Mouse (Mus musculus): Measurements from ENCODE around the gene Slc26a11.
"Not testable (repeated sequence)": the region's sequence is repeated elsewhere in the genome, so short reads cannot be mapped to it uniquely, and the experiment has no call there.

Gene Slc26a11

DNA sequence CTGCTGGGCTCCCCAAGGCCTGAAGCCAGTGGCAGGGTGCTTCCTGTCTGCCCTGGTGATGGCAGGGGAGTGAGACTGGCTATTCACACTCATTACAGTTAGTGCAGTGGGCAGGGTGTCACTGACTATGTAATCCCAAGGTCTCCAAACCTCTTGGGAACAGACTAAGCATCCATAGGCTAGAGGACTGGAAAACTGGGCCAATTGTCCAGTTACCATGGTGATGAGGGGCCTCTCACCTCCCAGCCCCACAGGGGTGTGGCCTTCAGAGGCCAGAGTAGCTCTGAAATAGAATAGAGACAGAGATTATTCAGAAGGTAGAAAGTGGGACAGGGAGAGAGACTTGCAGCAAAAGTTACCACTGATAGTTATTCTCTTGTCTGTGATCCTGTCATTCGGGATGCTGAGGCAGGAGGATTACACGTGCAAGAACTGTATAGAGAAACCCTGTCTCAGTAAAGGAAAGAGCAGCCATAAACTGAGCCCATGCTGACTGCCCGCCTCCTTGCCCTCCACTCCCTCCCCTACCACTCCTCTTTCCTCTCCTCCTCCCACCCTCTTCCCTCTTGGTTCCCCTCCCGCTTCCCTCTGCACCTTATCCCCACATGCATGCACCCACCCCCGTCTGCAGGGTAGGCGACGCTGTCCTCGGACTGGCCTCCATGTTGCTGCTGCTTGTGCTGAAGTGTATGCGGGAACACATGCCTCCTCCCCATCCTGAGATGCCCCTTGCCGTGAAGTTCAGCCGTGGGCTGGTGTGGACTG lies 7.6 kb downstream of the Slc26a11 start:
- DNase-seq (ENCODE audit: low spot score), result no peak

DNA sequence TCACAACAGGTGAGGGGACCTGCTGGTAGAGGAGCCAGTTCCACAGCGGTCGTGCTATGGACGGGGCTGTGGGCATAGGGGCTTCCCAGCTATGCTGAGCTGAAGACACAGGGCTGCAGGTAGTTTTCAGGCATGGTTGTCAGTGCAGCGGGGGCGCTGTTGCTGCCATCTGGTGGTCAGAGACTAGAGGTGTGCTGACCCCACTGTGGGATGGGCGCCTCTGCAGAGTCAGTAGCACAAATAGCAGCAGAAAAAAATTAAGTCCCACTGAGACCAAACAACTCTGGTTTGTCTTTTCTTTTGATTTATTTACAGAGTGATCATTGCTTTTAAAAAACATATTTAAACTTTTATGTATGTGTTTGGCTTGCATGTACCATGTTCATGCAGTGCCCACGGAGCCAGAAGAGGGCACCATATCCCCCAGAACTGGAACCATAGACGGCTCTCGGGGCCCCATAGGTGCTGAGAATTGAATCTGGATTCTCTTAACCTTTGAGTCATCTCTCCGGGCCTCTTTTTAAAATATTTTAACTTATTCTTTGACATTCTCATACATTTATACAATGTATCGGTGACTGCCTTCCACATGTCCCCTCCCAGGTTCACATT lies 8.3 kb downstream of the Slc26a11 start:
- no peak for DNase-seq (ENCODE audit: low spot score)

DNA sequence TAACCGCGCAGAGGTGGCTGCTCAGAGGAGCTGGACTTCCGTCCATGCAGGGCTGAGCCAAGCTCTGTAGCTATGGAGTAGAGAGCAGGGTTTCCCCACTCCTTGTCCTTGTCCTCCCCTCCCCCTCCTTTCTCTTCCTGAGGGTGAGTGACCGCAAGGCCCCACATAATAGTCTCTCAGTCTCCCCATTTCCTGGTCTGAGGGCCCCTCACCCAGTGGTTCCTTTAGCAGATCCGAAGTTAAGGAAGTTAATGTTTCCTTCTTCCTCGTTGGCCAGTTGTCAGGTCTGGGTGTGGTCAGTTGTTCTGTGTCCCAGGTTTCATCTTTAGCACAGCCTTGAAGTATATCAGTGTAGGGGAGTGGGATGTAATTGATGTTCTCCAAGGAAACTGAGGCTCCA lies 20.1 kb downstream of the Slc26a11 start:
- DNase-seq (ENCODE audit: low spot score), result no peak

DNA sequence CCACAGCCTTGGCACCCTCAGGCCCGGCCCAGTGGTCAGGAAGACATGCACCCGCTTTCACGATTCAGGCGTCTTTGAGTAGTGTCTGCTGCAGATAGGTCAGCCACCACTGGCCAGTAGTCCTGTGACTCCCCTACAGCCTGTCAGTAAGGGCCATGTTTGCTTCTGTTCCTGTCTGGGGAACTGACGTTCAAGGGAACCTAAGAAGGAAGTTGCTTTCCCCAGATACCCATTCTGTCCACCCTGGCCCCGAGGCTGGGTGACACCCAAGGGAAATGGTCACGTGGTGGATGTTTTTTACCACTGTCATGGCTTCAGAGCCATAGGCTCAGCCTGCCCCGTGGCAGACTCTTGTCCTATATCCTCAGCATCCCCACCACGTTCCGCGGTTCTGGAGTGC lies 22.0 kb downstream of the Slc26a11 start:
- no peak for DNase-seq (ENCODE audit: low spot score)

DNA sequence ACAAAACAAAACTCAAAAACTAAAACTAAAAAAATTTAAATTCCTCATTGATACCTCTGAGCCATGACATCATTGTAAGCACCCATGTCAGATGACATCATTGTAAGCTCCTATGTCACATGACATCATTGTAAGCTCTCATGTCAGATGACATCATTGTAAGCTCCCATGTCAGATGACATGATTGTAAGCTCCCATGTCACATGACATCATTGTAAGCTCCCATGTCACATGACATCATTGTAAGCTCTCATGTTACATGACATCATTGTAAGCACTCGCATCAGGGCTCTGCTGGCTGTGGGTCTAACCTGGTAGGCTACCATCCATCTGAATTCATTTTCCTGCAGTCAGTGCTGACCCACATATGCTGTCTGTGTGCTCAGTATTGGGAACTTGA lies 23.2 kb downstream of the Slc26a11 start:
- no peak for DNase-seq (ENCODE audit: low spot score)

DNA sequence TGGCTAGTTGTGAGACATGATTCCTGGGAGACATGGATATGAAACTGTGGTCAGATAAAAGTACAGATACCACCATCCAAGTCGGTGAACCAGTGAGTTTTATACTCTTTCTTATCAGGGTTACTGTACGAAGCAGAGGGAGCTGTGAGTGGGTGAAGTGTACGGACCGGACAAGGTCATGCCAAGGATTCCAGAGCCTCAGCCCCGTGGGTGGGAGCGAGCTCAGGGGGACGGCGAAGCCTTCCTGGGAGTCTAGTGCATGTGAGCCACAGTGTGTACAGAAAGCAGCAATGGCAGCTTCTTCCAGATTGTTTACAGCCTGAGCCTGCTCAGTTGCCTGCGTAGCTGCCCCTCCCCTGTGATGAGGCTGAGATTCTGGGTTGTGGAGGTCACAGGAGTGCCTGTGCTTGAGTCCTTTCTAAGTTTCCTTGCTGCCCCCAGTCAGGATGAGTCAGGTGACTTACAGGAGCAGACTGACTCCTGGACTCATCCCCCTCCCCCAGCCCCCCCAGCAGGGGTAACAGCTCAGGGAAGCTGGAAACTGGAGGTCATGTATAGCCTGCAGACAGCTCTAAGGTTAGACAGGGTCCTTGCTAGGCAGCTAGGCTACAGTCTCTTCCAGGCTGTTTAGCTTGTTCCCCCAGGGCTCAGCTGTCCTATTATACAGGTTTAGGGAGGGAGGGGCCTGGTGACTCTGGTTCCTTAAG lies 26.4 kb downstream of the Slc26a11 start:
- DNase-seq (ENCODE audit: low spot score), result no peak

DNA sequence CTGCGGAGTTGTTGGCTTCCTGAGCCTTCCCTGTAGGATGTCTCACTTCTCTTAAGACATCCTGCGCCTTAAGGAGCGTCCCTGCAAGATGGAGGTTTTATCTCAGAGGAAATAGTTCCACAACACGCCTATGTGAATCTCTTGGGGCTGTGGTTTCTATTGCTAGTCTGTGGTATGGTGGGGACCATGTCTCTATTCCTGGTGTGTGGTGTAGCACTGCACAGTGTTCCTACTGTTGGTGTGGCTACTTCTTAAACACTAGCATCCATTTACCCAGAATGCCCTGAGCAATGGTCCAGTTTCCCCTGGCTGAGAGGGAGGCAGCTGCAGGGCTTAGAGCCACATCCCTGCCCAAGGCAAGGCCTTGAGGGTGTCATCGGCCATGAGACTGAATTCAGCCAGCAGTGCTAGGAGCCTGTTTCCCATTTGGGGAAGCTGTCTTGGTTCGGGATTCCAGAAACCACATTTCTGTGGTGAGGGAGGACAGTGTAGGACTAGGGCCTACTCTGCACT lies 27.0 kb downstream of the Slc26a11 start:
- no peak for DNase-seq (ENCODE audit: low spot score)

DNA sequence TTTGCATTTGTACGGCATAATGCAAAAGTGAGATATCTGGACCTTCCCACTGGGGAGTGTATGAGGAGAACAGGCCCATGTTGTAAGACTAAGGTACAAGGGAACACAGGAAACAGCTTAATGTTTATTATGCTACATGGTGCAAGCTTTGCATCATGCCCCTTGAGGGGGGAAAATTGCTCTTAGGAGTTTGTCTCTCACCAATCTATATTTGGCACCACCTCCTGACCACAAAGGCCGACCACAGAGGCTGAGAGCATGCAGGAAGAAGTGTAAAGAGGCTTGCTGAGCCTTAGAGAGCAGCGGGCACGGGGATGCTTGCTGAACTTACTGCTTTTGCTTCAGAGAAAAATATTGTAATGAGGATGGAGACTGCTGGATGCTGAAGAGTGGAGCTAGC lies 29.5 kb downstream of the Slc26a11 start:
- no peak for DNase-seq (ENCODE audit: low spot score)

DNA sequence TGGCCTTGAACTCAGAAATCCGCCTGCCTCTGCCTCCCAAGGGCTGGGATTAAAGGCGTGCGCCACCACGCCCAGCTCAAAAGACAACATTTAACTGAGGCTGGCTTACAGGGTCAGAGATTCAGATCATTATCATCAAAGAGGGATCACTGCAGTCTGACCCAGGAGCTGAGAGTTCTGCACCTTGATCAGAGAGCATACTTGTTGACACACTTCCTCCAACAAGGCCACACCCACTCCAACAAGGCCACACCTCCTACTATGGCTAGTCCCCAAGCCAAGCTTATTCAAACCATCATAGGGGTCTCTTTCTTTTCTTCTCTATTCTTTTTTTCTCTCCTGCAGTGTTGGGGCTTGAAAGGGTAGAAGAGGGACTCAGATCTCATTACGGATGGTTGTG lies 30.9 kb downstream of the Slc26a11 start:
- no peak for DNase-seq (ENCODE audit: low spot score)

DNA sequence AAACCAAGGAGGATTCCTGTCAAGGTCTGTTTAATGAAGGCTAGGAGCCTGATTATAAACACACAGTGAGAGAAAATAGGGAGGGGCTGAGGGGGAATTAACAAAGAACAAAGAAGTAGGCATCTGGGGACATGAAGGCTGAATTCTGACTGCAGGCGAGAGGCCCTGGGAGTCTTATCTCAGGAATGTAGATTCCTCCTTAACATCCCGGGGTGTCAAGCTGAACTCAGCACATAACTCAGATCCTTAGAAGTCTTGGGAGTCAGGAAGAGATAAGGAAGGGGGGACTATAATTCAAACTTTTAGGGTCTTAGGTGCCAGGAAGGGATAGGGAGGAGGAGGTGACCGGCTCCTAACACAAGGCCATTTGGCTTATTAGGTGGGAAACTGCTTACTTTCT lies 31.9 kb downstream of the Slc26a11 start:
- not testable (repeated sequence) for DNase-seq (ENCODE audit: low spot score)

DNA sequence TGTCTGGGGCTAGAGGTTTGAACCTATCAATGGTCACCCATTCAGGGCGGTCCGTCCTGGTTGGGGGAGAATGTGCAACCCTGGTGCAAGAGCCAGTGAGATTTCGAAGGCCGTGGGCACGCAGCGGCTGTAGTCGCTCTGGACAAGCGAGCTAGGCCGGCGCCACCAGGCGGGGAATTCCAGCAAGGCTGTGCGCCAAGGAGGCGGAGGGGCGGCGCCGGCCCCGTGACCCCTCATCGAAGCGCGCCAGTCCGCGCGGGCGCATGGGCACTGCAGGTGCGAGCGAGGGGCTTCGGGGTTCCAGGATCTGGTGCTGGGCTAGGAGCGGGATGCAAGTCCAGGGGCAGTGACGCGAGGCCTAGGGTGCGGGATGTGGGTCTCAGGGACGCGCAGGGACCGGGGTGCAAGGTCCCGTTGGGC lies 34.5 kb downstream of the Slc26a11 start:
- DNase-seq (ENCODE audit: low spot score), result peak; percentile 29

DNA sequence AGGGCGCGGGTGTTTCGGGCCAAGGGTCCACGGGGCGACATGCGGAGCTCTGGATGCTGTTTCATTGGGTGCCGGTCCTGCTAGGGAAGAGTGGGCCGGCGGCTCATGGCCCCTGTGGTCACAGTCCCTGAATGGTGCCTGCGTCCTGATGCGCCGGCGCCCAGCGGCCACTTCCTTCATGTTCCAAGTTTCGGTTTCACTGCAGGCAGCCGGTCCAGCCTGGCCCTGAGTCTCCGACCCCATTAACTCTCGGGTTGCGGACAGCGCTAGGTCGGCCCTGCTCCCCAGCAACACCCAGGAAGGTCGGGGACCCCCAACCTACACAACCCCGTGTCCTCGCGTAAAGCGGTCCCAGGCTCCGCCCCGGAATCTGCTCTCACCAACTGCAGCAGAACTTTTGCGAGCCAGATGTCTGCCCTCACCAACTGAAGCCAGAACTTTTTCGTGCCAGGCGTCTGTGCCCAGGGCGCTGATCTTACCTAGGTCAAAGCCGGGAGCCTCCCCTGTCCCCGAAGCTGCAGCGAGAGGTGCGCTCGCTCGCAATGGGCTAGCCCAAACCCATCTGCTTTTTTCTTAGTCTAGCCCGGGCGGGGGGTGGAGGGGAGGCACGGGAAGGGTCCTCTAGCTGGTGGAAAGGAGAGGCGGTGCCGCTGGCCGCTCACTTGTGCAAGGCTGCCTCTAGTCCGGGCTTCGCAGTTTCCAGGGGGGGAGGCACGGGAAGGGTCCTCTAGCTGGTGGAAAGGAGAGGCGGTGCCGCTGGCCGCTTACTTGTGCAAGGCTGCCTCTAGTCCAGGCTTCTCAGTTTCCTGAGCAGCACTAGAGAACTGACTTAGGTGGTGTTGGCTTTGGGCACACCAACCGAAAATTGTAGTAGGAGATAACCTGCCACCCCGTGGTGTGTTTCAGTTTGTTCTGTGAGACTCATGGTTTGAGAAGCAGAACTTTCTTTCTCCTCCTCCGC lies 35.2 kb downstream of the Slc26a11 start:
- no peak for DNase-seq (ENCODE audit: low spot score)

DNA sequence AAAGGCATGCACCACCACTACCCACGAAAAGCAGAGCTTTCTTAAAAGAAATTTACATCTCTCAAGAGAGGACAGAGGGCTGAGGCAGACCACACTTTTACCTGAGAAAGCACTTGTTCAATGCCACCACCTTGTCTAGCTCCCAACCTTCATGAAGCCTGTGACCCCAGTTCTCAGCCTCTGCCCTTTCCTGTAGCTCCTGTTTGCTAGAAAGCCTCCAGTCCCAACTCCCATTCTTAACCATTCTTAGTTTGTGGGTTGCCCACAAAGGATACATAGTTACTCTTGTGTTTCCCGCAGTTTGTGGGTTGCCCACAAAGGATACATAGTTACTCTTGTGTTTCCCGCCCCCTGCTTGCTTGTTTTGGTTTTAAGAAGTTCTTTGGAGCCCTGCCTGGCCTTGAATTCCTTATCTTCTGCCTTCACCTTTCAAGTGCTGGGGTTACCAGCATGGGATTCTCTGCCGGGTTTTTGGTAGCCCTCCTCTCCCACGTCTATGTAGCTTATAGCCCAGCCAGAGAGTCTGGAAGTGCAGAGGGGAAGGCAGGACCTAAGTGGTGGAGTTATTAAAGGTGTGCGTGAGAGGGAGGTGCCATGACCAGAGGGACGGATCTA lies 36.1 kb downstream of the Slc26a11 start:
- no peak for DNase-seq (ENCODE audit: low spot score)

DNA sequence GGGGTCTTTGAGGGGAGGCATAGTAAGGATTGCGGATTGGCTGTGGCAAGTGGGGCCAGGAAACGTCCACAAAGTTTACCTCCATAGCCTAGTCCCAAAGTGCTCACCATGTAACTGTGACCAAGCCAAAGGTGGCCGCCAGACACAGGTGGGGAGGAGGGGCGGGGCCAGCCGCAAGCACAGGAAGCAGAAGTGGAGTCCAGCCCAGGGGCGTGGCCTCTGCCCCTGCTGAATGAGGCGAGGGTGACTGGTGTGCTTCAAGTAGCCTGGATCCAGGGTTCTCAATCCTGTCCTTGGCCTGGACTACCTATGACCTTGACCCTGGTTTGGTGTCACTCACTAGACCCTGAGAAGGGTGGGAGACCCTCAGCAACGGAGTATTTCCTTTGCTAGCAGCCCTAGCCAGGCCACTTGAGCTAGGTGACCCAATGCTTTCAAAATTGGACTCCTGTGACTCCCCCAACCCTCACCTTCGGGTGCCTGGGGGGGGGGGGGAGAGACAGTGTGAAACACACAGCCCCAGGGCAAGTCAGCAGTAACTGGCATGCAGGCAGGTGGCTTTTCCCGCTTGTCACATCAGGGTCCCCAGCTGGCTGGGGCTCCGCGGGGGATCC lies 36.8 kb downstream of the Slc26a11 start:
- DNase-seq (ENCODE audit: low spot score), result no peak

DNA sequence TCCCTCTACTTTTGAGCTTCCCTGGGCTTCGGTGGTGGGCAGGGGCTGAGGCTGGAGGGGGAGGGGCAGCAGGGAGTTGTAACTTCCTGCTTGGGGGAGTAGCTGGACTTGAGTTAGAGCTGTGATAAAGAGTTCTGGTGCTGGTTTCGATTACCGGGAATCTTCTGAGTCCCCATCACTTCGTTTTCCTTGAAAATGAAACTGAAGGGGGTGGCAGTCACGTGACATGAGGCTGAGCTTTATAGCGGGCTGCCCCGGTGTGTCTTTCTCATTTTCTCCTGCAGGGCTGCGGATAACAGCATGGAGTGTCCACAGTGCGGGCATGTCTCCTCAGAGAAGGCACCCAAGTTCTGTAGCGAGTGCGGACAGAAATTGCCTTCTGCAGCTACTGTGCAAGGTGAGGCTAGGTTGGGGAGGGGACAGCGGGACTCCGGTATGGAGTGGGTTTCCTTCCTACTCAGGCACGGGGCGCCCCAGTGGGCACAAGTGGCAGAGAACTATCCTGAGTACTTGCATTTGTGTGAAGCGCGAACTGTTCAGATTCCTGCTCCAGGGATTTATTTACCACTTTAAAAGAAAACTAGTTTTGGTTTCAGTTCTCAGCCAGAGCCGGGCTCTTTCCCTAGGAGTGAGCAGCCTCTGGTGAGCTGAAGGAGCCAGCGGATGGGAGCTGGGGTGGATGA lies 37.6 kb downstream of the Slc26a11 start, which contains the start of gene Rnf213:
Gene Rnf213 (plus strand): TSS at position 301 of the 683 bp plus-strand sequence.
- no peak for DNase-seq (ENCODE audit: low spot score)

DNA sequence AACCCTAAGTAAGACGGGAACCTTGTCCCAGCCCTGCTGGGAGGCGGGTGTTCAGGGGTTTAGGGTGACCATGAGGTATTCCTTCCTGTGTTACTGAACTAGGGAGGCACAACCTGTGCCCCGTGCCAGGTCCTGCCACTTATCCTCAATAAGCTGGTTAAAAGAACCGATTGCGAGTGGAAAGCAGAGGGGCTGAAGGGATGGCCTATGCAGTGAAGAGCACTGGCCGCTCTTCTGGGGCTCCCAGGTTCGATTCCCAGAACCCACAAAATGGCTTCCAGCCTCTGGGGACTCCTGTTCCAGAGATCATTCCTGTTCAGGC lies 38.1 kb downstream of the Slc26a11 start:
- no peak for DNase-seq (ENCODE audit: low spot score)

DNA sequence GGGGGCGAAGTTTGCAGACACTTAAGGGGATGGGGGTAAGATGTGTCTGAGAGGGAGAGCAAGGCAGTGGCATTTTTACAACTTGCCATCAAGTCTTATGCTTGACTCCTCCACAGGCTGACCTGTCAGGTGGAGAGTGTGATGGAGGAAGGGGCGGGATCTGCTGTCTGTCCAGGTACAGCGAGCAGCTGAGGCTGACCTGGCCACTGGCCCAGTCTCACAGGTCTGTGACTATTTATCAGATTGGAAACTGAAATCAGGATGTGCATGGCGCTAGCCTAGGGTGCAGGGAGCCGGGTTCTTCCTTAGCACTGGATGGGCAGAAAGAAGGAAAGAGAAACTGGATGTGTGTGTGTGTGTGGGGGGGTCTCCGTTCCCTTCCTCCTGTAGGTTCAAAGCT lies 38.9 kb downstream of the Slc26a11 start:
- no peak for DNase-seq (ENCODE audit: low spot score)

DNA sequence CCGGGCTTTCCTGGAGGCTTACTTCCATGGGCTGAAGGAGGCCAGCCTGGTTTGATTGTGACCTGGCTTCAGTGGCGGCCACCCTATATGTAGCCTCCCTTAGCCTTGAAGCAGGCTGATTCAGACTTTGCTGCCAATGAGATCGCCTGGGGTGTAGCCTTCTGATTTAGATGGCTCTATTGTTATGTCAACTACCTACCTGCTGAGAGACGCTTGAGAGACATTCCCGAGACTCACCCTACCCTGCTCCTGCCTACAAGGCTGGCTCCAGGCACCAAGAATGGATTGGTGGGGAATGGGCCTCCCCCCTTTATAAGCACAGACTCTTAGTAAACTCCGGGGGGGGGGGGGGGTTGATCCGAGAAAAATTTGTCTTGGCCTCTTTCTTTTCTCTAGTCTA lies 40.0 kb downstream of the Slc26a11 start:
- no peak for DNase-seq (ENCODE audit: low spot score)

DNA sequence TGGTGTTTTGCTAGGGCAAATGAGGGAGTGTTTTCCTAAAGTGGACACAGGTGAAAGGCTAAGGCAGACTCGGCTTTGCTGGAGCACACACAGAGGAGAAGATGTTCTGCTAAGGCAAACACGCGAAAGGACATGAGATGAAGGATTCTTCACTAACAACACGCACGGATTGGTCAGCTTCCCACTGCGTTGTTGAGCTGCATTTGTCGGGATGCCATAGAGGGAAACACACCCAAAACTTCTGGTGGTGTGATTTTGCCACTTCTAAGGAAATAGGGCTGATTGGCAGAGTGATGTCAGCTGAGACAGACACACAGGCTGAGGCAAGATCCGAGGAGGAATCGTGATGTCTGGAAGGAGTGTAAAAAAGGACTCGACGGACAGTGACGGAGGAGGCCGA lies 40.6 kb downstream of the Slc26a11 start:
- DNase-seq (ENCODE audit: low spot score), result no peak

DNA sequence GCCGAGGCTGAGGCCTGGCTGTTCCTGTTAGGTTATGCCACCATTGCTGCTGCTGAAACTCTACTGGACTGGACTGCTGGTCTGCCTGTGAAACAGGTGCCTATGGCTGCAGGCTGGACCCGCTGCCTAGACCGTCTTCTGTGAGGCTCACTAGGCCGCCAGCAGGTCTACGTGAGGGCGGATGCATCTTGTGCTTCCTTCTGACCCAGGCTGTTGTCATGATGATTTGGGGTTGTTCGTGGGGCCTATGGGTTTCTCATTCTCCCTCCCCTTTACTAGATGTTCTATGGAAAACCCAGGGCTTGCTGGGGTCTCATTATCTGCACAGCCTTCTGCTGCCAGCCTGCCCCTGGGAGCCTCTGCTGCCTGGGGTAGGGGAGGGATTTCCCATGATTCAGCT lies 41.1 kb downstream of the Slc26a11 start:
- no peak for DNase-seq (ENCODE audit: low spot score)
